In genomic region chr13:113044876-113045275, GRCm38 (mm10) we compare ENCODE assay signal across 11 mouse cellular contexts. TPM values are rescaled to one million over a fixed set of nuclear protein-coding genes. Genes with fewer than 3 reads are reported as not detected.
DNase-seq lines count a peak whose midpoint lies in the region; ATAC-seq lines count a peak whose summit lies in the region.
"Had no signal": no experiment of that assay in that cellular context is flagged by ENCODE, and none has a peak within 500 bp of the region (broad histone marks: within the 10 kb centered on the region; RNA-seq: fewer than 3 reads in every experiment).

No protein-coding gene starts in this region.

- H3K27ac ChIP-seq in heart, embryonic 14.5 days (replicated peaks in 1 of 2; ENCODE audit: control insufficient read depth in 1 of 2, insufficient read depth in 1 of 2, low read depth in 2 of 2, low read length in 2 of 2): no peak overlapping the region
- peak overlapping the region; percentile 86; the same call in 1 of the 2 replicates for H3K27ac ChIP-seq in embryonic facial prominence, embryonic 14.5 days (replicated peaks; ENCODE audit: low read depth, low read length)
- no peak overlapping the region for H3K27ac ChIP-seq in hindbrain, embryonic 15.5 days (replicated peaks)
- H3K27ac ChIP-seq in midbrain, embryonic 16.5 days (ENCODE audit: low read length): no peak overlapping the region

- H3K4me2 ChIP-seq in heart, embryonic 14.5 days (ENCODE audit: low read length): peak overlapping the region; percentile 76
- peak overlapping the region; percentile 60 for H3K4me2 ChIP-seq in embryonic facial prominence, embryonic 14.5 days (ENCODE audit: low read depth, low read length)
- H3K4me2 ChIP-seq in hindbrain, embryonic 15.5 days: peak overlapping the region; percentile 81
- peak overlapping the region; percentile 81 for H3K4me2 ChIP-seq in midbrain, embryonic 16.5 days (ENCODE audit: low read length)

- peak overlapping the region; percentile 5 to 57; a peak in 3 of 4 replicates for H3K4me3 ChIP-seq in heart, embryonic 14.5 days (ENCODE audit: control insufficient read depth in 1 of 2, insufficient read depth in 1 of 2, low read depth in 1 of 2, low read length in 2 of 2)
- H3K4me3 ChIP-seq in embryonic facial prominence, embryonic 14.5 days (ENCODE audit: low read depth, low read length): peak overlapping the region; percentile 56
- H3K4me3 ChIP-seq in hindbrain, embryonic 15.5 days: no peak overlapping the region
- H3K4me3 ChIP-seq in midbrain, embryonic 16.5 days (ENCODE audit: low read depth, low read length): no peak overlapping the region
- H3K4me3 ChIP-seq: megakaryocyte, embryonic 14.5 days had no signal

- ATAC-seq in heart, embryonic 14.5 days (ENCODE audit: insufficient number of reproducible peaks, insufficient read depth, low FRiP score, low read depth): no peak
- ATAC-seq in embryonic facial prominence, embryonic 14.5 days (ENCODE audit: low read depth): no peak
- ATAC-seq in hindbrain, embryonic 15.5 days (ENCODE audit: low FRiP score, low read depth): no peak
- no peak for ATAC-seq in midbrain, embryonic 16.5 days
- no peak for ATAC-seq in frontal cortex, adult (ENCODE audit: low TSS enrichment)

- no peaks in the 10 kb centered on the region for H3K9me3 ChIP-seq in heart, embryonic 14.5 days (ENCODE audit: control insufficient read depth, low read length)
- H3K9me3 ChIP-seq in embryonic facial prominence, embryonic 14.5 days (ENCODE audit: control insufficient read depth, low read length): no peaks in the 10 kb centered on the region
- no peaks in the 10 kb centered on the region for H3K9me3 ChIP-seq in hindbrain, embryonic 15.5 days
- H3K9me3 ChIP-seq in midbrain, embryonic 16.5 days (replicated peaks; ENCODE audit: control insufficient read depth, low read length, poor library complexity, severe bottlenecking): no peaks in the 10 kb centered on the region
- H3K9me3 ChIP-seq: megakaryocyte, embryonic 14.5 days had no signal

- peak overlapping the region; percentile 75 for H3K9ac ChIP-seq in heart, embryonic 14.5 days (ENCODE audit: low read length)
- H3K9ac ChIP-seq in embryonic facial prominence, embryonic 14.5 days (ENCODE audit: low read depth, low read length): peak overlapping the region; percentile 70
- no peak overlapping the region for H3K9ac ChIP-seq in hindbrain, embryonic 15.5 days
- H3K9ac ChIP-seq in midbrain, embryonic 16.5 days (ENCODE audit: low read depth, low read length): no peak overlapping the region

- peaks cover 18% of the 10 kb centered on the region for H3K36me3 ChIP-seq in heart, embryonic 14.5 days (ENCODE audit: control insufficient read depth, insufficient read depth, low read length)
- H3K36me3 ChIP-seq in embryonic facial prominence, embryonic 14.5 days (ENCODE audit: control insufficient read depth, insufficient read depth, low read length): peaks cover 18% of the 10 kb centered on the region
- no peaks in the 10 kb centered on the region for H3K36me3 ChIP-seq in hindbrain, embryonic 15.5 days
- H3K36me3 ChIP-seq in midbrain, embryonic 16.5 days (ENCODE audit: control insufficient read depth, insufficient read depth, low read length): no peaks in the 10 kb centered on the region

- H3K4me1 ChIP-seq in heart, embryonic 14.5 days (ENCODE audit: control insufficient read depth in 2 of 2, insufficient read depth in 2 of 2, low read length in 2 of 2): peaks cover 5 to 11% of the 10 kb centered on the region in 2 experiments; a peak in 3 of 4 replicates
- peaks cover 5% of the 10 kb centered on the region; the same call in 1 of the 2 replicates for H3K4me1 ChIP-seq in embryonic facial prominence, embryonic 14.5 days (ENCODE audit: control insufficient read depth, insufficient read depth, low read length)
- H3K4me1 ChIP-seq in hindbrain, embryonic 15.5 days (replicated peaks): peaks cover 3% of the 10 kb centered on the region; the same call in 1 of the 2 replicates
- no peaks in the 10 kb centered on the region for H3K4me1 ChIP-seq in midbrain, embryonic 16.5 days (ENCODE audit: control insufficient read depth, insufficient read depth, low read length)

- WGBS in heart, embryonic 14.5 days: 60% methylated on average over 3 of the region's 3 CpGs
- WGBS in embryonic facial prominence, embryonic 14.5 days: 39% methylated on average over 3 of the region's 3 CpGs
- 81% methylated on average over 3 of the region's 3 CpGs for WGBS in hindbrain, embryonic 15.5 days
- WGBS in midbrain, embryonic 16.5 days: 84% methylated on average over 3 of the region's 3 CpGs

- H3K27me3 ChIP-seq in heart, embryonic 14.5 days (ENCODE audit: control insufficient read depth, insufficient read depth, low read length): no peaks in the 10 kb centered on the region
- H3K27me3 ChIP-seq in embryonic facial prominence, embryonic 14.5 days (replicated peaks; ENCODE audit: control insufficient read depth, insufficient read depth, low read length): no peaks in the 10 kb centered on the region
- no peaks in the 10 kb centered on the region for H3K27me3 ChIP-seq in hindbrain, embryonic 15.5 days
- H3K27me3 ChIP-seq in midbrain, embryonic 16.5 days (ENCODE audit: control insufficient read depth, insufficient read depth, low read depth, low read length): no peaks in the 10 kb centered on the region

- DNase-seq in heart, adult 9 months (ENCODE audit: low spot score in 2 of 2): no peak
- no peak for DNase-seq in embryonic facial prominence, embryonic 14.5 days (ENCODE audit: low spot score)
- DNase-seq in urinary bladder, adult 18-20 months (ENCODE audit: low spot score in 2 of 2): no peak
- no peak for DNase-seq in ovary, postnatal 36 days (ENCODE audit: low spot score)
- DNase-seq: layer of hippocampus, adult 9-11 months had no signal

RNA-seq across cellular contexts. Expression of gene Gpx8, which starts 1.3 kb away (rescaled TPM):
- 126 and 147 TPM in 2 replicates for polyA plus RNA-seq in heart, embryonic 14.5 days (2014; fragmentation: Nextera tagmentation; extraction: Ambion mirVana)
- polyA plus RNA-seq in embryonic facial prominence, embryonic 14.5 days (2014; fragmentation: Nextera tagmentation; extraction: Ambion mirVana): 210 and 222 TPM in 2 replicates
- 59.0 and 62.9 TPM in 2 replicates for polyA plus RNA-seq in hindbrain, embryonic 15.5 days (2015; fragmentation: Nextera tagmentation; extraction: Ambion mirVana)
- polyA plus RNA-seq in midbrain, embryonic 16.5 days (2015; fragmentation: Nextera tagmentation; extraction: Ambion mirVana): 38.4 and 40.5 TPM in 2 replicates

RNA-seq across cellular contexts. Expression of gene Cdc20b, which starts 10.0 kb away (rescaled TPM):
- polyA plus RNA-seq in heart, embryonic 14.5 days (2014; fragmentation: Nextera tagmentation; extraction: Ambion mirVana): 0.12 TPM in 1 of 2 replicates, not detected in the other
- 0.46 and 2.0 TPM in 2 replicates for polyA plus RNA-seq in embryonic facial prominence, embryonic 14.5 days (2014; fragmentation: Nextera tagmentation; extraction: Ambion mirVana)
- polyA plus RNA-seq in hindbrain, embryonic 15.5 days (2015; fragmentation: Nextera tagmentation; extraction: Ambion mirVana): 0.24 and 0.52 TPM in 2 replicates
- 0.51 and 0.55 TPM in 2 replicates for polyA plus RNA-seq in midbrain, embryonic 16.5 days (2015; fragmentation: Nextera tagmentation; extraction: Ambion mirVana)

RNA-seq across cellular contexts. Expression of gene Mcidas, which starts 51.2 kb away (rescaled TPM):
- not detected in 2 replicates for polyA plus RNA-seq in heart, embryonic 14.5 days (2014; fragmentation: Nextera tagmentation; extraction: Ambion mirVana)
- 1.8 and 4.1 TPM in 2 replicates for polyA plus RNA-seq in embryonic facial prominence, embryonic 14.5 days (2014; fragmentation: Nextera tagmentation; extraction: Ambion mirVana)
- polyA plus RNA-seq in hindbrain, embryonic 15.5 days (2015; fragmentation: Nextera tagmentation; extraction: Ambion mirVana): 0.45 and 1.3 TPM in 2 replicates
- 0.53 and 0.57 TPM in 2 replicates for polyA plus RNA-seq in midbrain, embryonic 16.5 days (2015; fragmentation: Nextera tagmentation; extraction: Ambion mirVana)

RNA-seq across cellular contexts. Expression of gene Gzma, which starts 55.9 kb away (rescaled TPM):
- polyA plus RNA-seq in heart, embryonic 14.5 days (2014; fragmentation: Nextera tagmentation; extraction: Ambion mirVana): not detected in 2 replicates
- polyA plus RNA-seq in embryonic facial prominence, embryonic 14.5 days (2014; fragmentation: Nextera tagmentation; extraction: Ambion mirVana): 0.46 TPM in 1 of 2 replicates, not detected in the other
- not detected in 2 replicates for polyA plus RNA-seq in hindbrain, embryonic 15.5 days (2015; fragmentation: Nextera tagmentation; extraction: Ambion mirVana)
- polyA plus RNA-seq in midbrain, embryonic 16.5 days (2015; fragmentation: Nextera tagmentation; extraction: Ambion mirVana): not detected in 2 replicates
- polyA plus RNA-seq: frontal cortex, adult 2 months had no signal

RNA-seq across cellular contexts. Expression of gene Ccno, which starts 57.3 kb away (rescaled TPM):
- 0.11 and 0.63 TPM in 2 replicates for polyA plus RNA-seq in heart, embryonic 14.5 days (2014; fragmentation: Nextera tagmentation; extraction: Ambion mirVana)
- 4.1 and 9.0 TPM in 2 replicates for polyA plus RNA-seq in embryonic facial prominence, embryonic 14.5 days (2014; fragmentation: Nextera tagmentation; extraction: Ambion mirVana)
- polyA plus RNA-seq in hindbrain, embryonic 15.5 days (2015; fragmentation: Nextera tagmentation; extraction: Ambion mirVana): 0.67 and 1.4 TPM in 2 replicates
- 1.2 and 1.5 TPM in 2 replicates for polyA plus RNA-seq in midbrain, embryonic 16.5 days (2015; fragmentation: Nextera tagmentation; extraction: Ambion mirVana)

Comparison
In these comparisons a context has a peak if more than half of its experiments do, and no peak if none do; other contexts are left out.
1. H3K4me3 ChIP-seq: peak in heart, embryonic 14.5 days (2 of 2) and embryonic facial prominence, embryonic 14.5 days (single experiment); none in hindbrain, embryonic 15.5 days (single experiment) and midbrain, embryonic 16.5 days (single experiment).
2. H3K9ac ChIP-seq: peak in heart, embryonic 14.5 days (single experiment) and embryonic facial prominence, embryonic 14.5 days (single experiment); none in hindbrain, embryonic 15.5 days (single experiment) and midbrain, embryonic 16.5 days (single experiment).
3. Peak in every context shown above with its lines, with median percentiles within 50 percentile points of each other: H3K4me2 ChIP-seq.